Mouse (Mus musculus) neural tube, embryonic 13.5 days (tissue): ENCODE data around the gene Rxrb. TPM values are rescaled to one million over a fixed set of nuclear protein-coding genes. Genes with fewer than 3 reads are reported as not detected.

Experiments
- ATAC-seq: fragments of 200-750 bp; cut with Nextera tagmentation; 2 replicates; pipeline ENCODE4 v1.8.0; 2017; ENCODE audit warnings: low read depth, mild to moderate bottlenecking, moderate TSS enrichment, moderate library complexity
- H3K27ac ChIP-seq: fragments of 300-500 bp; sonication (generic); replicated peaks from 2 replicates; pipeline ENCODE4 v1.5.1; 2015; ENCODE audit warnings: moderate library complexity, mild to moderate bottlenecking, inconsistent platforms
- H3K27me3 ChIP-seq: fragments of 300-500 bp; sonication (generic); 2 replicates; pipeline ENCODE4 v1.6.1; 2015; ENCODE audit warnings: mild to moderate bottlenecking, inconsistent platforms
- H3K36me3 ChIP-seq: fragments of 300-500 bp; sonication (generic); 2 replicates; pipeline ENCODE4 v1.6.1; 2015; ENCODE audit warnings: mild to moderate bottlenecking, inconsistent platforms
- H3K4me1 ChIP-seq: fragments of 300-500 bp; sonication (generic); replicated peaks from 2 replicates; pipeline ENCODE4 v1.6.1; 2015; ENCODE audit warnings: inconsistent platforms
- H3K4me2 ChIP-seq: fragments of 300-500 bp; sonication (generic); 2 replicates; pipeline ENCODE4 v1.6.1; 2015; ENCODE audit warnings: inconsistent platforms, mild to moderate bottlenecking, moderate library complexity
- H3K4me3 ChIP-seq: fragments of 300-500 bp; sonication (generic); 2 replicates; pipeline ENCODE4 v1.5.1; 2015; ENCODE audit warnings: mild to moderate bottlenecking, inconsistent platforms
- H3K9ac ChIP-seq: fragments of 300-500 bp; sonication (generic); 2 replicates; pipeline ENCODE4 v1.6.1; 2015; ENCODE audit warnings: moderate library complexity, mild to moderate bottlenecking, inconsistent platforms
- H3K9me3 ChIP-seq: fragments of 300-500 bp; sonication (generic); 2 replicates; pipeline ENCODE4 v1.6.1; 2016; ENCODE audit warnings: inconsistent platforms
- WGBS: fragments of 180-500 bp; shearing (Covaris S2); methylation state at CpG from one replicate; pipeline ENCODE4 v1.1.7; 2015; 5-methylcytosine and 5-hydroxymethylcytosine counted together
- polyA plus RNA-seq: library from polyadenylated mRNA; unstranded; fragments of >200 nt; fragmentation: Nextera tagmentation; extraction: Ambion mirVana; gene quantifications from 2 replicates; pipeline ENCODE4 v1.2.1, GENCODE M21; 2015

The Rxrb gene
- polyA plus RNA-seq, 1 experiment from 2014 or later = 57.5 TPM

- peaks cover 11% of the 10 kb centered on the region for H3K27me3 ChIP-seq
- no peaks in the 10 kb centered on the region for H3K4me1 ChIP-seq
- ATAC-seq = no peak
- WGBS = 42% methylated on average over 2 of the region's 2 CpGs
- H3K4me3 ChIP-seq = no peak overlapping the region
- H3K9ac ChIP-seq = no peak overlapping the region
- H3K4me2 ChIP-seq = no peak overlapping the region
- H3K36me3 ChIP-seq = no peaks in the 10 kb centered on the region
- no peak overlapping the region for H3K27ac ChIP-seq
- H3K9me3 ChIP-seq = no peaks in the 10 kb centered on the region
These were observed 25.0 kb upstream of the Rxrb start for GRCm38 (mm10) chr17:34006570-34006969.

GRCm38 (mm10) chr17:34010156-34010555 lies 21.5 kb upstream of the Rxrb start:
- 82% methylated on average over 5 of the region's 5 CpGs for WGBS

DNA sequence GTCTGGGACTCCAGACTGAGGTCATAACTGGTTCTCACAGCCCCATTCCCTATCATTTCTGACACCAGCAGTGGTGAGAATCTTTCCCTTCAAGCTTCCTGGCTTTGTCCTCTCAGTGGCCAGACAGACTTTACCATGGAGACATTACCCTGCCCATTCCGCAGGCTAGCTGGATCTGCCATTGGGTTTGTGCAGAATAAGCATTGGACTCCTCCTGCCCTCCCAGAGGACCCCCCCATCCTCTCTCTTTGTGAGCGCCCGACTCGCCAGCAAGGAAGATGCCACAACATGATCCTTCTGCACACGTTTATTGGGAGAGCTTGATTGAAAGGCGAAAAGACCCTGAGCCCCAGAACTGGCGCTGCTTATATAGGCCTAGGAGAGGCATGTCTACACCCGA lies 18.2 kb upstream of the Rxrb start:
- WGBS = 85% methylated on average over 8 of the region's 8 CpGs
- Histone ChIP-seq H3K27ac (no peak overlapping the region), H3K4me2 (no peak overlapping the region), H3K27me3 (no peaks in the 10 kb centered on the region), H3K9ac (no peak overlapping the region), H3K4me1 (no peaks in the 10 kb centered on the region), H3K36me3 (peaks cover 5% of the 10 kb centered on the region; the same call in 1 of the 2 replicates), H3K9me3 (0 out of 2 replicates have a peak, but pooled peaks cover 4% of the 10 kb centered on the region), H3K4me3 (no peak overlapping the region)
- no peak for ATAC-seq

More at GRCm38 (mm10) chr17:34010156-34010555, 21.5 kb upstream of the Rxrb start:
- Histone ChIP-seq H3K4me3 (no peak overlapping the region), H3K4me1 (no peaks in the 10 kb centered on the region), H3K27me3 (0 out of 2 replicates have a peak, but pooled peaks cover 2% of the 10 kb centered on the region), H3K36me3 (peaks cover 3% of the 10 kb centered on the region; the same call in 1 of the 2 replicates), H3K27ac (no peak overlapping the region), H3K9ac (no peak overlapping the region), H3K9me3 (no peaks in the 10 kb centered on the region), H3K4me2 (no peak overlapping the region)
- no peak for ATAC-seq

DNA sequence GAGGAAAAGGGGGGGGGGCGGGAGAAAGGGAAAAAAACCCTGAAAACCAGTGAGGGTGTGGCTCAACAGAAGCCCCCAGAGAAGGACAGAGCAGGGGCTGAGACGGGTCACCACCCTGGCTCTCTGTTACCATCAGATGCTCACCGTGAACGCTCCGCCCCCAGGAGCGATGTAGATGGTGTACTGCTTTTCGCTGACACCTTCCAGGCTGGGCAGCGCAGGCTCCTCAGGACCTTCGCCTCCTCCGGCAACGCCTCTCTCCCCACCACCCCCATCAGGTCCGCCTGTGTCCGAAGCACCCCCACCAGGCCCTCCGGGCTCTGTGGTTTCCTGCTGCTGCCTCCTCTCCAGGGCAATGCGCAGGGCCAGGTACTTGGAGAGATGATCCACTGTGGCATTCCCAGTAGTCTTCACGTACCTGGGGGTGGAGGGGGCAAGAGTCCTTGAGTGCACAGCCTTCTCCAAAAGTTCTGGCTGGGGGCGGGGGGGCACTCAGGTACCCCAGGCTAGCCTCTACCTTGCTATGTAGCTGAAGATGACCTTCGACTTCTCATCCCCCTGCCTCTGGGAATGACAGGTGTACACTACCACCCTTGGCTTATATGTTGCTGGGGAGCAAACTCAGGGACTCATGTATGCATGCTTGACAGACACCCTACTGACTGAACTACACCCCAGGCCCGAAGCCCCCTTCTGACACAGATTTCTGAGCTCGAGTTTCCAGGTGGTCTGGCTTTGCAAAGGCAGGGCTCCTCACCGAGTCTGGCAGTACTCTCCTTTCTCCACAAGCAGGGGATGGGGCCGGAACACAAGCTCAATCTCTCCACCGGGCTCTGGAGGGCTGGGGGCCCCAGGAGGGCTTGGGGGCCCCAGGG lies 9.8 kb upstream of the Rxrb start:
- Histone ChIP-seq H3K9ac (no peak overlapping the region), H3K36me3 (peaks cover 36% of the 10 kb centered on the region), H3K27ac (no peak overlapping the region), H3K4me3 (no peak overlapping the region), H3K27me3 (no peaks in the 10 kb centered on the region), H3K4me1 (peaks cover 32% of the 10 kb centered on the region), H3K9me3 (peaks cover 16% of the 10 kb centered on the region; the same call in 1 of the 2 replicates), H3K4me2 (no peak overlapping the region)
- 95% methylated on average over 23 of the region's 23 CpGs for WGBS
- no peak for ATAC-seq

DNA sequence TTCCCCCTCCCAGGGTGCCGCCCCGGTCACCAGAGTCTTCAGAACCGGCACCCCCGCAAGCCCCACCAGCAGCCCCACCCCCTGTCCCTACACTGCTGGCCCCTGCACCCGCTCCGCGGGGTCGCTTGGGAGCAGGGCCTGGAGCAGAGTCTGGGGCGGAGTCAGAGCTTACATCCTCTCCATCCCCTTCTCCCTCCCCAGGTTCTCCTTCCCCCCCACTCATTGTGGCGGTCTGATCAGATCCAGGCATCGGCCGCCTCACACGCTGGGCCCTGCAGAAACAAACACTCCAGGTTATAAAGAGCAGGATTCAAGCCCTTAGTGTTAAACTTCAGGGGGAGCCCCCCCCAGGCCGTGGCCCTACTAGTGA lies 9.2 kb upstream of the Rxrb start:
- WGBS = 92% methylated on average over 14 of the region's 14 CpGs
- ATAC-seq = no peak
- peaks cover 38% of the 10 kb centered on the region for H3K4me1 ChIP-seq
- no peak overlapping the region for H3K4me3 ChIP-seq
- no peaks in the 10 kb centered on the region for H3K27me3 ChIP-seq
- H3K36me3 ChIP-seq = peaks cover 36% of the 10 kb centered on the region
- H3K27ac ChIP-seq = no peak overlapping the region
- H3K9me3 ChIP-seq = peaks cover 16% of the 10 kb centered on the region; the same call in 1 of the 2 replicates
- H3K9ac ChIP-seq = no peak overlapping the region
- H3K4me2 ChIP-seq = no peak overlapping the region

DNA sequence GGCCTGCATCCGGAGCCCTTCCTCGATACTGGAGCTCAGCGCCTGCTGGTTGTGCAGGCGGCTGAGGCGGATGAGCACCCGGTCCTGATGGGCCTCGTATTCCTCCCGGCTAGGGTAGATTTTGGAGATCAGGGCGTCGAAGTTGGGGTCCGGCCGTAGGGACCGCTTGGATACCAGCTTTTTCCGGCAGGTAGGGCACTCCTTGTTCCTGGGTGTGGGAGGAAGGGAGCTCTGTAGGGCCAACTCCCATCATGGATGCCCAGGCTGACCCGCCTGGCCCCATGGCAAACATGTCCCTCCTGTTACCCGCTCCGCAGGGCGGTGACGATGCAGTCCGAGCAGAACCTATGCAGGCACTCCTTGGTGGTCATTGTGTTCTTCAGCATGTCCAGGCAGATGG lies 8.6 kb upstream of the Rxrb start:
- Histone ChIP-seq H3K9ac (no peak overlapping the region), H3K27me3 (no peaks in the 10 kb centered on the region), H3K4me1 (peaks cover 43% of the 10 kb centered on the region), H3K4me2 (no peak overlapping the region), H3K4me3 (no peak overlapping the region), H3K9me3 (peaks cover 16% of the 10 kb centered on the region; the same call in 1 of the 2 replicates), H3K36me3 (peaks cover 36% of the 10 kb centered on the region), H3K27ac (no peak overlapping the region)
- ATAC-seq = no peak
- 95% methylated on average over 20 of the region's 20 CpGs for WGBS

- peak overlapping the region; percentile 99 for H3K27ac ChIP-seq
- 69% methylated on average over 9 of the region's 9 CpGs for WGBS
- peaks cover 41% of the 10 kb centered on the region for H3K36me3 ChIP-seq
- peaks cover 16% of the 10 kb centered on the region; the same call in 1 of the 2 replicates for H3K9me3 ChIP-seq
- no peak for ATAC-seq
- no peaks in the 10 kb centered on the region for H3K27me3 ChIP-seq
- H3K4me1 ChIP-seq = peaks cover 50% of the 10 kb centered on the region
- H3K4me3 ChIP-seq = peak overlapping the region; percentile 87
- H3K9ac ChIP-seq = peak overlapping the region; percentile 96
- H3K4me2 ChIP-seq = peak overlapping the region; percentile 100
These were observed 7.9 kb upstream of the Rxrb start for GRCm38 (mm10) chr17:34023678-34024077.

DNA sequence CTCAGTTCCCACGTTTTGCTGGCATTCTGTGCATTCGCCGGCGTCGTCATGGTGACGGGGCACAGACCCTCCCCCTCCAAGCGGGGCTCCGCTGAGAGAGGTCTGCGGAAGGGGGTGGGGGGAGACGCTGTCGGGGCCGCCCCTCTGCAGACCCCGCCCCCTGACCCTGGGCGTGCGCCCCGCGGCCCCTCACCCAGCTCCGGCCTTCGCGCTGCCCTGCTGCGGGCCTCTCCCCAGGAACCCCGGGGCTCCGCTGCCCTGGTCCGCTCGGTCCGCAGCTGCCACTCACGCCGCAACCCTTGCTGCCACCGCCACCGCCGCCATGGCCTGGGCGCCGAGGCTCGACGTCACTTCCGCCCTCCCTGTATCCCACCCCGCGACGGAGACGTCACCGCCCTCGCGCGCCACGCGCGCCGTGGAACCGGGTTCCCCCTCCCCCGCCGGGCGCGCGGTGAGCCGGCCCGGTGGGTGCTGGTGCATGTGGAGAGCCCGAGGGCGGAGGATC lies 7.2 kb upstream of the Rxrb start, which contains the start of gene Ring1:
TSS of gene Ring1 (minus strand) at position 364 of the 505 bp plus-strand sequence.
- Histone ChIP-seq H3K4me3 (peak within 1 kb of the TSS; percentile 87), H3K36me3 (peaks cover 48% of the 10 kb centered on the region), H3K9me3 (peaks cover 12% of the 10 kb centered on the region; the same call in 1 of the 2 replicates), H3K4me2 (peak within 1 kb of the TSS; percentile 100), H3K4me1 (peaks cover 57% of the 10 kb centered on the region), H3K27ac (peak within 1 kb of the TSS; percentile 99), H3K9ac (peak within 1 kb of the TSS; percentile 96), H3K27me3 (no peaks in the 10 kb centered on the region)
- peak; percentile 65 for ATAC-seq
- WGBS = under 1% methylated on average over 52 of the region's 58 CpGs

- Histone ChIP-seq H3K4me2 (peak overlapping the region; percentile 100), H3K9me3 (0 out of 2 replicates have a peak, but pooled peaks cover 6% of the 10 kb centered on the region), H3K27ac (peak overlapping the region; percentile 99), H3K36me3 (peaks cover 51% of the 10 kb centered on the region), H3K27me3 (no peaks in the 10 kb centered on the region), H3K9ac (peak overlapping the region; percentile 96), H3K4me3 (peak overlapping the region; percentile 87), H3K4me1 (peaks cover 64% of the 10 kb centered on the region)
- under 1% methylated on average over 56 of the region's 57 CpGs for WGBS
- ATAC-seq = peak; percentile 5; the same call in 1 of the 2 replicates
These were observed 6.5 kb upstream of the Rxrb start for GRCm38 (mm10) chr17:34024861-34025755.

DNA sequence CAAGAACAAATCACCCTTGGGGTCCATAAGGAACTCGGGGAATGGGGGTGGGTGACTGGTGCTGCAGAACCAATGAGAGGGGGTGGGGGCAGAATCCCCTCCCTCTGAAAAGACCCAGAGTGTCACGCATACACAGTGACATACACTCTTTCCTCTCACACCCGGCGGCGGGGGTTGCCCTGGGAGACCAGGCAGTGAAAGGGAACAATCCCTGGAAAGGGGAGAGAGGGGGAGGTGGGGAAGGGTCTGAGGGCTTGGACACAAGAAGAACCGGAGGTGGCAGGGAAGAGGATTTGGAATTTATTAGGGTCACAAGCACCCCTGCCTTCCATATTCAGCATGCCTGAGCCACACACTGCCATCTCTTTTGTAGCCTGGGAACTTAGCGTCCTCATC lies 5.9 kb upstream of the Rxrb start:
- Histone ChIP-seq H3K4me1 (peaks cover 71% of the 10 kb centered on the region), H3K9ac (peak overlapping the region; percentile 96), H3K4me3 (peak overlapping the region; percentile 87), H3K27me3 (no peaks in the 10 kb centered on the region), H3K36me3 (peaks cover 45% of the 10 kb centered on the region), H3K4me2 (peak overlapping the region; percentile 100), H3K27ac (peak overlapping the region; percentile 99), H3K9me3 (no peaks in the 10 kb centered on the region)
- 4% methylated on average over 7 of the region's 7 CpGs for WGBS
- ATAC-seq = peak; percentile 13

DNA sequence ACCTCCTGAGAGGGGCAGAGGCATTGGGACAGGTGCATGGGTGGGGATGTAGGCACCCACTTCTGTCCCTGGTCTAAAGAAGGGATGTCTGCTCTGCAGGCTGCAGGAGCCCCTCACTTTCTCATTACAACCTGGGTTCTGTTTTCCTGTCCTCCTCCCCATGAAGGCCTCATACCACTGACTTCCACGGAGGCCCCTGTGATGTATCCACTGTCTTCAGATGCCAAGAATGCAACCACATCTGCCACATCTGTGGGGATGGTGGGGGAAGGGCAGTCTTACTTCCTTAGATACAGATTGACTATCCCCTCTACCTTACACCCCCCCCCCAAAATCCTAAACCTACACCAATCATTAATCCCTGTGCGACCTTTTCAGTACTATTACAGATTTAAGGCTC lies 5.4 kb upstream of the Rxrb start:
- Histone ChIP-seq H3K4me1 (peaks cover 73% of the 10 kb centered on the region), H3K36me3 (peaks cover 41% of the 10 kb centered on the region), H3K4me3 (peak overlapping the region; percentile 87), H3K4me2 (peak overlapping the region; percentile 100), H3K9ac (peak overlapping the region; percentile 96), H3K9me3 (no peaks in the 10 kb centered on the region), H3K27me3 (no peaks in the 10 kb centered on the region), H3K27ac (peak overlapping the region; percentile 99)
- 11% methylated on average over 2 of the region's 2 CpGs for WGBS
- no peak for ATAC-seq
